Mouse (Mus musculus) heart, adult 2 months (tissue): ENCODE measurements around the gene Dctpp1. TPM values are rescaled to one million over a fixed set of nuclear protein-coding genes. Genes with fewer than 3 reads are reported as not detected.

ENCODE experiments used
- DNase-seq, 2 experiments: peaks; one replicate each; pipeline ENCODE4 v3.0.0; 2021
- H3K27ac ChIP-seq: fragments of 200-600 bp; 2 replicates; pipeline ENCODE4 v1.8.1; 2022
- H3K27me3 ChIP-seq: fragments of 200-500 bp; 2 replicates; pipeline ENCODE4 v1.6.1; 2012; ENCODE audit warnings: mild to moderate bottlenecking, low read length, inconsistent platforms, mixed read lengths; ENCODE audit not compliant: control insufficient read depth, insufficient read depth
- H3K36me3 ChIP-seq: fragments of 200-500 bp; 2 replicates; pipeline ENCODE4 v1.6.1; 2012; ENCODE audit warnings: low read length, inconsistent platforms; ENCODE audit not compliant: control insufficient read depth, insufficient read depth
- H3K4me1 ChIP-seq: fragments of 200-500 bp; 2 replicates; pipeline ENCODE4 v1.6.1; 2011; ENCODE audit warnings: low read length; ENCODE audit not compliant: control insufficient read depth, insufficient read depth
- H3K4me3 ChIP-seq: fragments of 200-600 bp; 2 replicates; pipeline ENCODE4 v1.8.1; 2022
- H3K79me2 ChIP-seq: fragments of 200-500 bp; replicated peaks from 2 replicates; pipeline ENCODE4 v1.6.1; 2012; ENCODE audit warnings: mild to moderate bottlenecking, inconsistent platforms, low read length, moderate library complexity, mixed read lengths; ENCODE audit not compliant: control insufficient read depth, insufficient read depth
- H3K9ac ChIP-seq: fragments of 200-500 bp; 2 replicates; pipeline ENCODE4 v1.6.1; 2012; ENCODE audit warnings: low read depth, mild to moderate bottlenecking, control low read depth, inconsistent platforms, low read length, mixed read lengths
- CTCF ChIP-seq: fragments of 200-600 bp; IDR thresholded peaks from 2 replicates; pipeline ENCODE4 v1.8.1; 2022; ENCODE audit warnings: antibody characterized with exemption, mild to moderate bottlenecking, moderate library complexity
- EP300 ChIP-seq: fragments of 200-500 bp; IDR thresholded peaks from 2 replicates; pipeline ENCODE4 v1.6.1; 2011; ENCODE audit warnings: low read depth, low read length, control low read depth; ENCODE audit not compliant: insufficient read depth
- POLR2A ChIP-seq: fragments of 200-500 bp; IDR thresholded peaks from 2 replicates; pipeline ENCODE4 v1.6.1; 2011; ENCODE audit warnings: mild to moderate bottlenecking, low read depth, low read length, control low read depth; ENCODE audit not compliant: insufficient read depth
- WGBS: fragments of 180-500 bp; shearing (Covaris S2); methylation state at CpG from one replicate; pipeline ENCODE4 v1.1.7; 2018; 5-methylcytosine and 5-hydroxymethylcytosine counted together
- intact Hi-C: fragments of 180-260 bp; cut with DNase I; formaldehyde crosslinking; loops from one replicate; pipeline ENCODE4 v1.15.1; 2025
- polyA plus RNA-seq: library from polyadenylated mRNA; depleted of rRNA; stranded (reverse); fragments of >200 nt; gene quantifications from 2 replicates; pipeline ENCODE4 v1.2.3, GENCODE M21; 2012; rRNA removed
- total RNA-seq, 2 experiments: library from RNA; stranded (reverse); gene quantifications; 2 replicates each; pipeline ENCODE4 v1.2.3; 2021

Dctpp1 gene
- total and polyA plus RNA-seq, 3 experiments, result 38.7 to 46.6 (median 44.6) TPM

- intact Hi-C loops, result loop anchor here (1.0 to 10.0 kb wide), 2 partner anchors 12 to 623 kb away; partner anchors contain the start of genes Apobr, Cd2bp2 and Cln3
- DNase-seq, result no peak
- WGBS, result under 1% methylated on average over 20 of the region's 44 CpGs
Observed at GRCm38 (mm10) chr7:127208295-127208552, 52.3 kb downstream of the Dctpp1 start, which contains the start of gene Tbc1d10b. Gene Tbc1d10b (minus strand): TSS chr7:127208468.

GRCm38 (mm10) chr7:127207374-127208294, 52.9 kb downstream of the Dctpp1 start:
- peak overlapping the region; percentile 85 for H3K27ac ChIP-seq
- intact Hi-C loops, result loop anchor here (1.0 to 10.0 kb wide), 2 partner anchors 11 to 623 kb away; partner anchors contain the start of genes Apobr, Cd2bp2 and Cln3
- under 1% methylated on average over 53 of the region's 53 CpGs for WGBS
- no peaks in the 10 kb centered on the region for H3K27me3 ChIP-seq
- peak in 1 of 2 experiments; percentile 34 for DNase-seq
- H3K79me2 ChIP-seq, result peaks cover 3% of the 10 kb centered on the region
- TF ChIP-seq POLR2A, result no peak
- TF ChIP-seq EP300, result no peak
- TF ChIP-seq CTCF, result no peak
- peak overlapping the region; percentile 90 for H3K9ac ChIP-seq
- H3K4me1 ChIP-seq, result peaks cover 2% of the 10 kb centered on the region; the same call in 1 of the 2 replicates
- no peaks in the 10 kb centered on the region for H3K36me3 ChIP-seq
- H3K4me3 ChIP-seq, result peak overlapping the region; percentile 78

More at GRCm38 (mm10) chr7:127208295-127208552, 52.3 kb downstream of the Dctpp1 start, which contains the start of gene Tbc1d10b:
- Histone ChIP-seq H3K27ac (peak within 1 kb of the TSS; percentile 85), H3K27me3 (no peaks in the 10 kb centered on the region), H3K4me1 (peaks cover 2% of the 10 kb centered on the region; the same call in 1 of the 2 replicates), H3K4me3 (peak within 1 kb of the TSS; percentile 78), H3K36me3 (no peaks in the 10 kb centered on the region), H3K79me2 (peaks cover 3% of the 10 kb centered on the region), H3K9ac (peak within 1 kb of the TSS; percentile 90)
- TF ChIP-seq CTCF, result peak; percentile 26
- no peak for TF ChIP-seq POLR2A
- TF ChIP-seq EP300, result no peak

Other genes with a start within 250 kb of the Dctpp1 start
- 10 to 100 TPM; 50.4 to 59.1 TPM for gene Mvp, start 246.1 kb downstream of the Dctpp1 start, total RNA-seq
- 48.8 and 50.7 TPM in 2 replicates for gene Mvp, start 246.1 kb downstream of the Dctpp1 start, polyA plus RNA-seq
- not detected for gene Pagr1b, start 244.2 kb downstream of the Dctpp1 start, total RNA-seq
- not detected in 2 replicates for gene Pagr1b, start 244.2 kb downstream of the Dctpp1 start, polyA plus RNA-seq
- gene Pagr1a, start 243.4 kb downstream of the Dctpp1 start, total RNA-seq, result 10 to 100 TPM; 12.8 to 21.4 TPM
- 3.6 and 4.3 TPM in 2 replicates for gene Pagr1a, start 243.4 kb downstream of the Dctpp1 start, polyA plus RNA-seq
- 10 to 100 TPM; 15.9 to 25.8 TPM for gene Gm42742, start 239.6 kb downstream of the Dctpp1 start, total RNA-seq
- 21.7 and 24.3 TPM in 2 replicates for gene Gm42742, start 239.6 kb downstream of the Dctpp1 start, polyA plus RNA-seq
- under 1 TPM; 0.63 to 0.77 TPM for gene Prrt2, start 239.5 kb downstream of the Dctpp1 start, total RNA-seq
- 5.7 and 8.0 TPM in 2 replicates for gene Prrt2, start 239.5 kb downstream of the Dctpp1 start, polyA plus RNA-seq
- 10 to 100 TPM; 56.5 to 59.8 TPM for gene Maz, start 233.7 kb downstream of the Dctpp1 start, total RNA-seq
- gene Maz, start 233.7 kb downstream of the Dctpp1 start, polyA plus RNA-seq, result 53.7 and 57.1 TPM in 2 replicates
- gene Kif22, start 218.2 kb downstream of the Dctpp1 start, total RNA-seq, result under 1 TPM; 0.65 to 0.84 TPM
- 0.39 and 0.59 TPM in 2 replicates for gene Kif22, start 218.2 kb downstream of the Dctpp1 start, polyA plus RNA-seq
- gene Zg16, start 173.4 kb downstream of the Dctpp1 start, total RNA-seq, result not detected
- not detected in 2 replicates for gene Zg16, start 173.4 kb downstream of the Dctpp1 start, polyA plus RNA-seq
- 1 to 10 TPM; 1.5 to 2.1 TPM for gene AI467606, start 169.3 kb downstream of the Dctpp1 start, total RNA-seq
- gene AI467606, start 169.3 kb downstream of the Dctpp1 start, polyA plus RNA-seq, result 2.7 and 4.7 TPM in 2 replicates
- not detected for gene Qprt, start 138.5 kb downstream of the Dctpp1 start, total RNA-seq
- gene Qprt, start 138.5 kb downstream of the Dctpp1 start, polyA plus RNA-seq, result 0.25 and 0.32 TPM in 2 replicates
- gene Spn, start 122.9 kb downstream of the Dctpp1 start, total RNA-seq, result under 1 TPM; 0.78 to 0.80 TPM
- 1.1 and 2.9 TPM in 2 replicates for gene Spn, start 122.9 kb downstream of the Dctpp1 start, polyA plus RNA-seq
- gene Cd2bp2, start 64.7 kb downstream of the Dctpp1 start, total RNA-seq, result 10 to 100 TPM; 33.4 to 35.2 TPM
- gene Cd2bp2, start 64.7 kb downstream of the Dctpp1 start, polyA plus RNA-seq, result 18.2 and 26.9 TPM in 2 replicates
- 10 to 100 TPM; 20.5 to 22.0 TPM for gene Tbc1d10b, start 52.2 kb downstream of the Dctpp1 start, total RNA-seq
- 13.6 and 17.4 TPM in 2 replicates for gene Tbc1d10b, start 52.2 kb downstream of the Dctpp1 start, polyA plus RNA-seq
- gene Mylpf, start 51.8 kb downstream of the Dctpp1 start, total RNA-seq, result 1 to 10 TPM; 3.5 TPM
- gene Mylpf, start 51.8 kb downstream of the Dctpp1 start, polyA plus RNA-seq, result 0.74 and 1.1 TPM in 2 replicates
- gene Zfp553, start 27.6 kb downstream of the Dctpp1 start, total RNA-seq, result 1 to 10 TPM; 6.0 to 6.3 TPM
- 5.0 and 6.5 TPM in 2 replicates for gene Zfp553, start 27.6 kb downstream of the Dctpp1 start, polyA plus RNA-seq
- gene Sept1, start 27.6 kb downstream of the Dctpp1 start, total RNA-seq, result 1 to 10 TPM; 2.5 to 4.7 TPM
- gene Sept1, start 27.6 kb downstream of the Dctpp1 start, polyA plus RNA-seq, result 6.2 and 13.0 TPM in 2 replicates
- gene Zfp771, start 16.4 kb downstream of the Dctpp1 start, total RNA-seq, result 10 to 100 TPM; 14.7 to 21.0 TPM
- gene Zfp771, start 16.4 kb downstream of the Dctpp1 start, polyA plus RNA-seq, result 16.9 and 30.0 TPM in 2 replicates
- gene Sephs2, start 13.3 kb upstream of the Dctpp1 start, total RNA-seq, result 10 to 100 TPM; 27.2 to 32.9 TPM
- 14.8 and 22.5 TPM in 2 replicates for gene Sephs2, start 13.3 kb upstream of the Dctpp1 start, polyA plus RNA-seq
- gene Itgal, start 35.6 kb upstream of the Dctpp1 start, total RNA-seq, result 1 to 10 TPM; 1.7 to 2.3 TPM
- 3.0 and 5.0 TPM in 2 replicates for gene Itgal, start 35.6 kb upstream of the Dctpp1 start, polyA plus RNA-seq
- gene Zfp768, start 84.9 kb upstream of the Dctpp1 start, total RNA-seq, result 10 to 100 TPM; 36.5 to 37.2 TPM
- 30.8 and 31.6 TPM in 2 replicates for gene Zfp768, start 84.9 kb upstream of the Dctpp1 start, polyA plus RNA-seq
- 1 to 10 TPM; 4.3 to 5.3 TPM for gene Zfp747, start 115.3 kb upstream of the Dctpp1 start, total RNA-seq
- gene Zfp747, start 115.3 kb upstream of the Dctpp1 start, polyA plus RNA-seq, result 2.9 and 3.9 TPM in 2 replicates
- gene 9130019O22Rik, start 126.5 kb upstream of the Dctpp1 start, total RNA-seq, result 1 to 10 TPM; 2.3 to 2.4 TPM
- 1.7 and 2.4 TPM in 2 replicates for gene 9130019O22Rik, start 126.5 kb upstream of the Dctpp1 start, polyA plus RNA-seq
- 1 to 10 TPM; 3.1 to 4.0 TPM for gene E430018J23Rik, start 132.9 kb upstream of the Dctpp1 start, total RNA-seq
- gene E430018J23Rik, start 132.9 kb upstream of the Dctpp1 start, polyA plus RNA-seq, result 3.1 and 3.5 TPM in 2 replicates
- gene Zfp764, start 146.1 kb upstream of the Dctpp1 start, total RNA-seq, result 1 to 10 TPM; 3.2 TPM
- gene Zfp764, start 146.1 kb upstream of the Dctpp1 start, polyA plus RNA-seq, result 2.6 and 3.5 TPM in 2 replicates
- gene Zfp688, start 161.4 kb upstream of the Dctpp1 start, total RNA-seq, result 1 to 10 TPM; 3.3 to 3.8 TPM
- gene Zfp688, start 161.4 kb upstream of the Dctpp1 start, polyA plus RNA-seq, result 4.9 and 8.1 TPM in 2 replicates
- gene Zfp689, start 188.4 kb upstream of the Dctpp1 start, total RNA-seq, result 1 to 10 TPM in 1 of 2 experiments, under 1 TPM in 1; 0.93 to 1.5 TPM
- 1.8 and 2.0 TPM in 2 replicates for gene Zfp689, start 188.4 kb upstream of the Dctpp1 start, polyA plus RNA-seq
- 10 to 100 TPM; 23.1 to 28.0 TPM for gene Prr14, start 198.9 kb upstream of the Dctpp1 start, total RNA-seq
- gene Prr14, start 198.9 kb upstream of the Dctpp1 start, polyA plus RNA-seq, result 45.6 and 61.6 TPM in 2 replicates
- 10 to 100 TPM; 31.2 to 33.9 TPM for gene Fbrs, start 218.5 kb upstream of the Dctpp1 start, total RNA-seq
- gene Fbrs, start 218.5 kb upstream of the Dctpp1 start, polyA plus RNA-seq, result 13.4 and 16.4 TPM in 2 replicates